Mouse (Mus musculus) heart, embryonic 12.5 days (tissue): ENCODE data around the gene Abcb4. TPM values are rescaled to one million over a fixed set of nuclear protein-coding genes. Genes with fewer than 3 reads are reported as not detected.
"Not testable (repeated sequence)": the region's sequence is repeated elsewhere in the genome, so short reads cannot be mapped to it uniquely, and the experiment has no call there.

Experiments
- ATAC-seq: fragments of 200-750 bp; cut with Nextera tagmentation; 2 replicates; pipeline ENCODE4 v1.8.0; 2017; ENCODE audit warnings: moderate TSS enrichment, moderate library complexity; ENCODE audit not compliant: insufficient number of reproducible peaks, low FRiP score
- H3K27ac ChIP-seq: fragments of 300-500 bp; sonication (generic); 2 replicates; pipeline ENCODE4 v1.5.1; 2016; ENCODE audit warnings: mild to moderate bottlenecking, moderate library complexity; ENCODE audit not compliant: poor library complexity, severe bottlenecking
- H3K27me3 ChIP-seq: fragments of 300-500 bp; sonication (generic); replicated peaks from 2 replicates; pipeline ENCODE4 v1.6.1; 2016; ENCODE audit warnings: mild to moderate bottlenecking, moderate library complexity
- H3K36me3 ChIP-seq: fragments of 300-500 bp; sonication (generic); 2 replicates; pipeline ENCODE4 v1.6.1; 2016; ENCODE audit warnings: mild to moderate bottlenecking, moderate library complexity
- H3K4me1 ChIP-seq: fragments of 300-500 bp; sonication (generic); replicated peaks from 2 replicates; pipeline ENCODE4 v1.6.1; 2016; ENCODE audit warnings: mild to moderate bottlenecking
- H3K4me2 ChIP-seq: fragments of 300-500 bp; sonication (generic); 2 replicates; pipeline ENCODE4 v1.6.1; 2016; ENCODE audit warnings: mild to moderate bottlenecking, moderate library complexity
- H3K4me3 ChIP-seq: fragments of 300-500 bp; sonication (generic); 2 replicates; pipeline ENCODE4 v1.5.1; 2016; ENCODE audit warnings: mild to moderate bottlenecking
- H3K9ac ChIP-seq: fragments of 300-500 bp; sonication (generic); 2 replicates; pipeline ENCODE4 v1.6.1; 2016; ENCODE audit warnings: mild to moderate bottlenecking, moderate library complexity
- H3K9me3 ChIP-seq: fragments of 300-500 bp; sonication (generic); replicated peaks from 2 replicates; pipeline ENCODE4 v1.6.1; 2016; ENCODE audit warnings: mild to moderate bottlenecking, moderate library complexity
- WGBS: fragments of 180-500 bp; shearing (Covaris S2); methylation state at CpG from one replicate; pipeline ENCODE4 v1.1.7; 2016; 5-methylcytosine and 5-hydroxymethylcytosine counted together
- polyA plus RNA-seq: library from polyadenylated mRNA; unstranded; fragments of >200 nt; fragmentation: Nextera tagmentation; extraction: Ambion mirVana; gene quantifications from 2 replicates; pipeline ENCODE4 v1.2.1, GENCODE M21; 2016

The Abcb4 gene
- polyA plus RNA-seq, 1 experiment from 2014 or later: 1.1 TPM

DNA sequence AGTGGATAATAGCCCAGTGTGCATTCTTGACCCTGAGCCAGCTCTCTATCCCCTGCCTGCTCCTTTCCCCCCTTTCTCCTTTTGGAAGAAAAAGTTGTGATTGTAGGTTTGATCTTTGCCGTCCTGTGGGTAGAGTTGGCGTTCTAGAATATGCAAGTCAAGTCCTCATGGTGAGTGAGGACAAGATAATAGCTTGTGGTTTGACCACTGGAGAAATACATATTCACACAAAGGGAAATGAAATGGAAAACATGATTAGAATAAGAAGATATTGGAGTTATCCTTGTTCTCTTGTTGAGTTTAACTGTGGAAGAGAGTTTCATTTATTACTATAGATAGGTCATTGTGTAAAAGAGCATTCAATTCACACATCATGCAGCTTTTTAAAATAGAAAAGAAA, 22.9 kb downstream of the Abcb4 start:
- ATAC-seq: no peak
- no peak overlapping the region for H3K9ac ChIP-seq
- no peaks in the 10 kb centered on the region for H3K36me3 ChIP-seq
- WGBS: 79% methylated on average over 2 of the region's 2 CpGs
- H3K9me3 ChIP-seq: no peaks in the 10 kb centered on the region
- no peaks in the 10 kb centered on the region for H3K4me1 ChIP-seq
- H3K27me3 ChIP-seq: no peaks in the 10 kb centered on the region
- no peak overlapping the region for H3K4me3 ChIP-seq
- H3K4me2 ChIP-seq: no peak overlapping the region
- H3K27ac ChIP-seq: no peak overlapping the region

DNA sequence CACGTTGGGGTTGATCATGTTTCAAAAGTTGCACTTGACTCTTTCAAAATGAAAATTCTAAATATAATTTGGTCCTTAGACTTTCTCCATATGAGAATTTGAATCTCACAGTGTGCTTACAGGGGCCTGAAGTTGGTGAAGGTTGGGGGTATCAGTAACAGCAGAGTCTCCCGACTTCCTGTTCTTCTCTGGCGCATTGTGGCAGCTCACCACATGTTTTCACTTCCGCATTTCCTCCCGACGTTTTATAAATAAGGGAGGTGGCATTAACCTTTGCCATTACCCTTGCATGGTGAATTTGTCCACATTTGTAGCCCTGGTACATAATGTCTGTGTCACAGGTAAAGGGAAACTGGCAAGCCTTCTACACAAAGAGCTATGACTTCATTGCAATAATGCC, 23.6 kb downstream of the Abcb4 start:
- no peak for ATAC-seq

DNA sequence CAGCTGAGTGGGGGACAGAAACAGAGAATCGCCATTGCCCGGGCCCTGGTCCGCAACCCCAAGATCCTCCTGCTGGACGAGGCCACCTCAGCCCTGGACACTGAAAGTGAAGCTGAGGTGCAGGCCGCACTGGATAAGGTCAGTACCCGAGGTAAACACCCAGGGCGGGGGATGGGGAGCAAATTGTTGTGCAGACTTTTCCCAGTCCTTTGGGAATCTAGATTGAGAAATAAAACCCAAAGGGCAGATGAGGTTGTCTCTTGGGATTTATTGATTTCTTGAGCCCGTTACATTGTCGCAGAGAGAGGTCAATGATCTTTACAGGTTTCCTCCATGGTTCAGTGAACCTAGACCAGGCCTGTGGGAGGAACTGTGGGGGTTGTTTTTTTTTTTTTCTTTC, 34.9 kb downstream of the Abcb4 start:
- no peak overlapping the region for H3K27ac ChIP-seq
- H3K27me3 ChIP-seq: no peaks in the 10 kb centered on the region
- no peaks in the 10 kb centered on the region for H3K4me1 ChIP-seq
- H3K4me2 ChIP-seq: no peak overlapping the region
- H3K9me3 ChIP-seq: peaks cover 6% of the 10 kb centered on the region; the same call in 1 of the 2 replicates
- no peaks in the 10 kb centered on the region for H3K36me3 ChIP-seq
- H3K9ac ChIP-seq: no peak overlapping the region
- WGBS: 73% methylated on average over 9 of the region's 9 CpGs
- no peak overlapping the region for H3K4me3 ChIP-seq
- ATAC-seq: no peak

More for the DNA sequence above, 23.6 kb downstream of the Abcb4 start:
- Histone ChIP-seq H3K27ac (no peak overlapping the region), H3K4me2 (no peak overlapping the region), H3K4me3 (no peak overlapping the region), H3K4me1 (no peaks in the 10 kb centered on the region), H3K9me3 (no peaks in the 10 kb centered on the region), H3K9ac (no peak overlapping the region), H3K36me3 (no peaks in the 10 kb centered on the region), H3K27me3 (no peaks in the 10 kb centered on the region)
- 59% methylated on average over 6 of the region's 6 CpGs for WGBS

DNA sequence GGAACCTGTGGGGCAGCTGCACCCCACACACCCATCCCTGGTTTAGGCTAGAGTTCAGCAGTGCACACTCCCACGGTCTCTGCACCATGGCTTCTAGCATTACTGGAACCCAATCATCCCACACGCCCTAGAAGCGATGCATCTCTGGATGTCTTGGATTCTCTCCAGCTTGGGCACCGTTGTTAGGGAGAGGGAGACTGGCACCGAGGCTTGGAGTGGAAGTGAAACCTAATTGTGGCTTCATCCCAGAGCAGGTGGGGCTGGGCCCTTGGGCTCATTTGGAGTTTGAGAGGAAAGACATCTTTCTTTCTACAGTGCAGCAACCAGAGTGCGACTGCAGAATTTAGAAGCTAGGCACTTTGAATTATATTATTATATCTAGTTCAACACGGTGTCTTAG, 44.4 kb downstream of the Abcb4 start:
- H3K4me2 ChIP-seq: no peak overlapping the region
- H3K27ac ChIP-seq: no peak overlapping the region
- no peaks in the 10 kb centered on the region for H3K27me3 ChIP-seq
- no peak overlapping the region for H3K4me3 ChIP-seq
- H3K36me3 ChIP-seq: no peaks in the 10 kb centered on the region
- H3K9me3 ChIP-seq: no peaks in the 10 kb centered on the region
- H3K4me1 ChIP-seq: no peaks in the 10 kb centered on the region
- ATAC-seq: no peak
- H3K9ac ChIP-seq: no peak overlapping the region
- 81% methylated on average over 7 of the region's 7 CpGs for WGBS

DNA sequence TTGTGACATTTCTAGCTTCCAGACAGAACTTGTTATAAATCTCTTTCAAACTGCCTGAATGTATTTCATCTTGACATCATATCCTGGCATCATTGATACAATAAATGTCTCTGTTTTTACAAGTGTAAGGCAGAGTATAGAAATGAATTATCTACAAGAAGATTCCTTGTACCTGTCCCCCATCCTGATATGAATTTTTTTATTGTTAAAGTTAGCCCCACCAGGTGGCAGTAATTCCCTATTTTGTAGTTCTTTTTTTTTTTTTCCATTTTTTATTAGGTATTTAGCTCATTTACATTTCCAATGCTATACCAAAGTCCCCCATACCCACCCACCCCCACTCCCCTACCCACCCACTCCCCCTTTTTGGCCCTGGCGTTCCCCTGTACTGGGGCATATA, 47.7 kb downstream of the Abcb4 start:
- 100% methylated on average over 1 of the region's 1 CpGs for WGBS

DNA sequence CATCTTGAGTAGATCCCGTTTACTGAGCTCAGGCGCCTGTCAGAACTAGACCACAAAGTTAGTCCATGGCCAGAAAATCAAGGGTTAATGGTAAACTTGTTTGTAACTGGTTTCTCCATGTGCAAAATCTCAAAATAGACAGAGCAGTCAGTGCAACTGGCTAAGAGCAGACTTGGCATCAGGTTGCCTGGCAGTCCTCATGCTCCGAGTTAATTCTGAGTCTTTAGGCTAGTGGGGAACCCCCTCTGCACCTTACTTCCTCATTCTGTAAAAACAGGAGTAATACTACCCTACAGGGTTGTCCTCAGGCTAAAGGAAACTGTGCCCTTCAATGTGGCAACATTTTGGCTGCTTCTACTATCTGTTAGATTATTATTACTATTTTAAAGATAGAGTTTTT, 50.3 kb downstream of the Abcb4 start:
- H3K27ac ChIP-seq: no peak overlapping the region
- H3K4me1 ChIP-seq: no peaks in the 10 kb centered on the region
- no peaks in the 10 kb centered on the region for H3K9me3 ChIP-seq
- WGBS: 68% methylated on average over 3 of the region's 3 CpGs
- no peaks in the 10 kb centered on the region for H3K27me3 ChIP-seq
- H3K9ac ChIP-seq: no peak overlapping the region
- no peaks in the 10 kb centered on the region for H3K36me3 ChIP-seq
- H3K4me2 ChIP-seq: no peak overlapping the region
- H3K4me3 ChIP-seq: no peak overlapping the region
- ATAC-seq: no peak

More for the DNA sequence above, 47.7 kb downstream of the Abcb4 start:
- not testable (repeated sequence) for H3K9me3 ChIP-seq, H3K9ac ChIP-seq, H3K4me3 ChIP-seq, H3K27me3 ChIP-seq, ATAC-seq, H3K4me2 ChIP-seq, H3K27ac ChIP-seq, H3K4me1 ChIP-seq, H3K36me3 ChIP-seq

DNA sequence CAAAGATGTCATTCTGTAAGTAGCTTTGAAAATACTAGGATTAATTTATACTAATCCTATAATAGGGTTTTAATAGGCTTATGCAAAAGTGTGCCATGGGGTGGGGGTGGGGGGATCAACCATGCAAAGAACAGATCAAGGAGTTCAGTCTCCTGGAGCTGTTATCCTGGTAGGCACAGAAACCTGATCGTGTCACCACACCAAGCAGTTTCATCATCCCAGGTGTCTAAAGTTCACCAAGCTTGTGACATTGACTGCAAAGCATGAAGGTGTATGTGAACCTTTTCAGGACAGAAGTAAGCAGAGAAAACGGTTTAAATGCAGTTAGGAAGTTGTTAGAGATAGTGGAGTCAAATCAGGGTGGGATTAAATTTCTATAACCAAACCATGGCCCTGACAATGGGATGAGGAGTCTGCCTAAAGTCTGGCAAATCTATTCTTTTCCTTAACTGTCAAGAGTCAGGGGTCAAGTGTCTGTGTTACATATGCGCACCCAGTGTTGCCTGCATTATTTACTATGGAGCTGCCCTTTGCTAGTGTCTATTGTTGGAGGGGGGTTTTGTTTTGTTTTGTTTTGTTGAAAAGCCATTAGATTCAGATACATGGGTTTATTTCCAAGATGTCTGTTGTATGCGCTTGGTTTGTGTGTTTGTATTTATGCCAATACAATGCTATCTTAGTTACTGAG, 54.0 kb downstream of the Abcb4 start:
- Histone ChIP-seq H3K4me1 (no peaks in the 10 kb centered on the region), H3K27me3 (no peaks in the 10 kb centered on the region), H3K36me3 (no peaks in the 10 kb centered on the region), H3K4me3 (no peak overlapping the region), H3K9ac (no peak overlapping the region), H3K9me3 (no peaks in the 10 kb centered on the region), H3K27ac (no peak overlapping the region), H3K4me2 (no peak overlapping the region)
- no peak for ATAC-seq
- WGBS: 65% methylated on average over 4 of the region's 4 CpGs

DNA sequence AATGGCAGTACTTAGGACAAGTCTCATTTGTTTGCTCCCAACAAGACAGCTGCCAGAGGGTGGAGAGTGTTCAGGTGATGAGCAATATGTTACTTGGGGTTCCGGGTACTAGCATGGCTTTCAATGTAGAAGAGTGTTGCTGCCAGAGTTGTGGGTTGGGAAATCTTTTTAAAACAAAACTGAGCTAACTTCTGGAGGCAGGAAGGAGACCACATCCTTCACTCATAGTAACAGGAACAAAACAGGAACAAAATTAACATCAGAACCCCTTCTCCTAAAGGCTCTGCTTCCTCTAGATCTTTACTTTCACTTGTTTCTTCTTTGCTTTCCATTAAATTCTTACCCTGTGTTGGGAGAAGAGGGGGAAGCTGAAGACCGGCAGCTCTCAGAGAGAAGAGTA, 60.1 kb downstream of the Abcb4 start:
- no peaks in the 10 kb centered on the region for H3K27me3 ChIP-seq
- no peaks in the 10 kb centered on the region for H3K36me3 ChIP-seq
- no peaks in the 10 kb centered on the region for H3K9me3 ChIP-seq
- H3K4me1 ChIP-seq: no peaks in the 10 kb centered on the region
- no peak overlapping the region for H3K27ac ChIP-seq
- WGBS: 85% methylated on average over 2 of the region's 2 CpGs
- no peak overlapping the region for H3K4me2 ChIP-seq
- no peak overlapping the region for H3K9ac ChIP-seq
- no peak for ATAC-seq
- no peak overlapping the region for H3K4me3 ChIP-seq

DNA sequence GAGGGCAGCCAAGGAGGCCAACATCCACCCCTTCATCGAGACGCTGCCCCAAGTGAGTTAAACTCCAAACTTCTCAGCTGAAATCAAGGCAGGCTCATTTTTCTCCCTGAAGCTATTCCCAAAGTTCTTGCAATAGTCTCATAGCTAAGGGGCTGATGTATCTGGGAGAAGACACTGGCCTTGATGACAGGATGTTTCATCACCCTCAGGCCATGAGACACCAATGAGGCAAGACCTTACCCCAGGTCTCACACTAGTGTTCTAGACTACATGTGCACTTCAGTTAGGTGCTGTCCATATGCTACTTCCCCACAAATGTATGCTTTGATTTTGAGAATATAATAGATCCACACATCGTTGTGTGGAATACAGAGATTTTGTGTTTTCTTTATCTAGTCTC, 62.0 kb downstream of the Abcb4 start:
- H3K4me1 ChIP-seq: no peaks in the 10 kb centered on the region
- H3K4me3 ChIP-seq: no peak overlapping the region
- no peaks in the 10 kb centered on the region for H3K27me3 ChIP-seq
- no peak overlapping the region for H3K9ac ChIP-seq
- no peak overlapping the region for H3K4me2 ChIP-seq
- no peak for ATAC-seq
- H3K27ac ChIP-seq: no peak overlapping the region
- H3K9me3 ChIP-seq: no peaks in the 10 kb centered on the region
- 91% methylated on average over 3 of the region's 3 CpGs for WGBS
- H3K36me3 ChIP-seq: no peaks in the 10 kb centered on the region

DNA sequence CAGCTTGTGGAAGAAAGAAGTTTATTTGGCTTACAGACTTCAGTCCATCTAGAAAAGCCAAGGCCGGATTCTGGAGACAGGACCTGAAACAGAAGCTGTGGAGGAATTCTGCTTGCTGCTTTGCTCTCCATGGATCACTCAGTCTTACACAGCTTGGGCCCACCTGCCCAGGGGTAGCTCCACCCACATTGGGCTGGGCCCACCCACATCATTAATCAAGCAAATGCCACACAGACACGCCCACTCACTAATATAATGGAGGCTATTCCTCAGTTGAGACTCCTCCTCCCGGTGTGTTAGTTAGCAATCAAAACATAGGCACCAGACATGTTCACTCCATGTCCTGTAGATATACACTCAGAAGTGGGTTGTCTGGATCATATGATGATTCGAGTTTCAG, 67.0 kb downstream of the Abcb4 start:
- 83% methylated on average over 4 of the region's 4 CpGs for WGBS
- H3K27ac ChIP-seq: no peak overlapping the region
- no peak overlapping the region for H3K4me2 ChIP-seq

DNA sequence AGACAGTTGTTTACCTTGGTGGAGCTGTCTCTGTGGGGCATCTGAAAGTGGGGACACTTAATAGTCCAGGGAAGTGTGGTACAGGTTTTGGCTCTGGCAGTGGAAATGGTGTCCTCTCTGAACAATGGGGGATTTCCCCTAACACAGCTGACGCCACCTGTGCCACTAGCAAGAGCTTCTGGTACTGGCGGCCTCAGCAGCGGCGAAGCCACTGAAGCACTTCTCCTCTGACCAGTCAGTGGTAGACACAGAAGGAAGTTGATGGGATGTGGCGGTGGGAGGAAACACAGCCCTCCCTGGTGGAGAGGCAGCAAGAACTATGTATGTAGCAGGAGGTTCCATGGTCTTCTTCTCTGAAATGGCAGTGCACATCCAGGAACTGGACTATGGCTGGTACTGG, 71.0 kb downstream of the Abcb4 start:
- H3K27me3 ChIP-seq: no peaks in the 10 kb centered on the region
- no peak overlapping the region for H3K4me3 ChIP-seq
- no peak for ATAC-seq
- no peak overlapping the region for H3K9ac ChIP-seq
- no peak overlapping the region for H3K4me2 ChIP-seq
- peaks cover 51% of the 10 kb centered on the region for H3K36me3 ChIP-seq
- no peak overlapping the region for H3K27ac ChIP-seq
- H3K4me1 ChIP-seq: no peaks in the 10 kb centered on the region
- 92% methylated on average over 5 of the region's 5 CpGs for WGBS
- H3K9me3 ChIP-seq: no peaks in the 10 kb centered on the region

More for the DNA sequence above, 67.0 kb downstream of the Abcb4 start:
- Histone ChIP-seq H3K36me3 (peaks cover 21% of the 10 kb centered on the region), H3K9ac (no peak overlapping the region), H3K4me1 (no peaks in the 10 kb centered on the region), H3K9me3 (no peaks in the 10 kb centered on the region), H3K27me3 (no peaks in the 10 kb centered on the region), H3K4me3 (no peak overlapping the region)
- ATAC-seq: no peak

DNA sequence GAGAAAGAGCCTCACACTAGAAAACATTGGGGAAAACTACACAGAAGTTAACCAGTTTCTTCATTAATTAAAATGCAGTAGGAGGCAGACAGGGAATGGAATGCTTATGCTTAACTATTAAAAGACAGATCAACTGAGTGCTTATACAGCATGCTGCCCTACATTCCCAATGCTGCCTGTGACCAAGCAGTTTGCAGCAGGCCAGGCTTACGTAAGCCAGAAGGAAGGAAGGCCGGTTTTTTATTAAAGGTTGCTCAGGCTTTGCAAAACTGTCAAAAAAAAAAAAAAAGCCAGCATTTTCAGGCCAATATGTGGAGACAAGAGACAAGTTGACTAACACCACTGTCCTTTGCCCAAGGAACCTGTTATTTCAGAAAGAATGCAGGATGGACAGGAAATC, 77.2 kb downstream of the Abcb4 start:
- WGBS: 91% methylated on average over 2 of the region's 2 CpGs
- Histone ChIP-seq H3K27ac (no peak overlapping the region), H3K4me3 (no peak overlapping the region), H3K4me2 (no peak overlapping the region), H3K27me3 (no peaks in the 10 kb centered on the region), H3K36me3 (peaks cover 69% of the 10 kb centered on the region), H3K9ac (no peak overlapping the region), H3K4me1 (no peaks in the 10 kb centered on the region), H3K9me3 (no peaks in the 10 kb centered on the region)
- ATAC-seq: no peak
